Mouse (Mus musculus): Measurements from ENCODE around the gene Ring1. TPM values are rescaled to one million over a fixed set of nuclear protein-coding genes. Genes with fewer than 3 reads are reported as not detected.

The Ring1 gene
- polyA plus RNA-seq (2014; fragmentation: Nextera tagmentation; extraction: Ambion mirVana), result 5.5 and 7.1 TPM in 2 replicates

GRCm38 (mm10) chr17:34024317-34024821 lies at the start of gene Ring1:
TSS of gene Ring1 (minus strand) at chr17:34024680.
- Histone ChIP-seq H3K27me3 (ENCODE audit: control insufficient read depth, insufficient read depth, low read length) (no peaks in the 10 kb centered on the region), H3K9me3 (ENCODE audit: control insufficient read depth, low read length) (peaks cover 7% of the 10 kb centered on the region; the same call in 1 of the 2 replicates), H3K4me1 (ENCODE audit: control insufficient read depth, insufficient read depth, low read length) (peaks cover 39% of the 10 kb centered on the region), H3K4me3 (ENCODE audit: low read depth, low read length) (peak within 1 kb of the TSS; percentile 98), H3K27ac (ENCODE audit: low read depth, low read length) (peak within 1 kb of the TSS; percentile 100), H3K9ac (ENCODE audit: low read length) (peak within 1 kb of the TSS; percentile 100), H3K4me2 (peak within 1 kb of the TSS; percentile 97), H3K36me3 (ENCODE audit: control insufficient read depth, insufficient read depth, low read length) (peaks cover 37% of the 10 kb centered on the region)
- WGBS, result under 1% methylated on average over 57 of the region's 58 CpGs
- peak; percentile 99 for DNase-seq (ENCODE audit: low spot score, missing footprints)
- ATAC-seq (ENCODE audit: low FRiP score), result peak; percentile 53

- Histone ChIP-seq H3K4me2 (no peak overlapping the region), H3K9ac (ENCODE audit: low read length) (no peak overlapping the region), H3K4me3 (ENCODE audit: low read depth, low read length) (no peak overlapping the region), H3K27me3 (ENCODE audit: control insufficient read depth, insufficient read depth, low read length) (peaks cover 7% of the 10 kb centered on the region; the same call in 1 of the 2 replicates), H3K36me3 (ENCODE audit: control insufficient read depth, insufficient read depth, low read length) (no peaks in the 10 kb centered on the region), H3K4me1 (ENCODE audit: control insufficient read depth, insufficient read depth, low read length) (no peaks in the 10 kb centered on the region), H3K9me3 (ENCODE audit: control insufficient read depth, low read length) (no peaks in the 10 kb centered on the region), H3K27ac (ENCODE audit: low read depth, low read length) (no peak overlapping the region)
- whole genome bisulfite sequencing, result 84% methylated on average over 5 of the region's 5 CpGs
- ATAC-seq (ENCODE audit: low FRiP score) (no peak), DNase-seq (ENCODE audit: low spot score, missing footprints) (no peak)
Observed at GRCm38 (mm10) chr17:34072091-34072490, 47.6 kb upstream of the Ring1 start.

- Histone ChIP-seq H3K27ac (ENCODE audit: low read depth, low read length) (no peak overlapping the region), H3K9ac (ENCODE audit: low read length) (no peak overlapping the region), H3K9me3 (ENCODE audit: control insufficient read depth, low read length) (no peaks in the 10 kb centered on the region), H3K4me1 (ENCODE audit: control insufficient read depth, insufficient read depth, low read length) (no peaks in the 10 kb centered on the region), H3K27me3 (ENCODE audit: control insufficient read depth, insufficient read depth, low read length) (no peaks in the 10 kb centered on the region), H3K4me2 (no peak overlapping the region), H3K4me3 (ENCODE audit: low read depth, low read length) (no peak overlapping the region), H3K36me3 (ENCODE audit: control insufficient read depth, insufficient read depth, low read length) (no peaks in the 10 kb centered on the region; the same call in 1 of the 2 replicates)
- ATAC-seq (ENCODE audit: low FRiP score) (no peak), DNase-seq (ENCODE audit: low spot score, missing footprints) (no peak)
- 56% methylated on average over 3 of the region's 3 CpGs for WGBS
Observed at GRCm38 (mm10) chr17:34068864-34069263, 44.4 kb upstream of the Ring1 start.

GRCm38 (mm10) chr17:34057224-34057623 lies 32.7 kb upstream of the Ring1 start:
- no peak overlapping the region for H3K9ac ChIP-seq (ENCODE audit: low read length)
- ATAC-seq (ENCODE audit: low FRiP score), result no peak
- no peaks in the 10 kb centered on the region for H3K27me3 ChIP-seq (ENCODE audit: control insufficient read depth, insufficient read depth, low read length)
- no peak overlapping the region for H3K27ac ChIP-seq (ENCODE audit: low read depth, low read length)
- no peaks in the 10 kb centered on the region for H3K4me1 ChIP-seq (ENCODE audit: control insufficient read depth, insufficient read depth, low read length)
- no peaks in the 10 kb centered on the region for H3K9me3 ChIP-seq (ENCODE audit: control insufficient read depth, low read length)
- no peak overlapping the region for H3K4me3 ChIP-seq (ENCODE audit: low read depth, low read length)
- 81% methylated on average over 7 of the region's 7 CpGs for WGBS
- H3K4me2 ChIP-seq, result no peak overlapping the region
- DNase-seq (ENCODE audit: low spot score, missing footprints), result no peak
- no peaks in the 10 kb centered on the region for H3K36me3 ChIP-seq (ENCODE audit: control insufficient read depth, insufficient read depth, low read length)

GRCm38 (mm10) chr17:34047404-34048050 lies 23.0 kb upstream of the Ring1 start:
- Histone ChIP-seq H3K4me3 (ENCODE audit: low read depth, low read length) (no peak overlapping the region), H3K9ac (ENCODE audit: low read length) (no peak overlapping the region), H3K4me1 (ENCODE audit: control insufficient read depth, insufficient read depth, low read length) (no peaks in the 10 kb centered on the region), H3K4me2 (no peak overlapping the region), H3K9me3 (ENCODE audit: control insufficient read depth, low read length) (no peaks in the 10 kb centered on the region), H3K27ac (ENCODE audit: low read depth, low read length) (no peak overlapping the region), H3K36me3 (ENCODE audit: control insufficient read depth, insufficient read depth, low read length) (no peaks in the 10 kb centered on the region), H3K27me3 (ENCODE audit: control insufficient read depth, insufficient read depth, low read length) (no peaks in the 10 kb centered on the region)
- ATAC-seq (ENCODE audit: low FRiP score), result no peak
- no peak for DNase-seq (ENCODE audit: low spot score, missing footprints)
- WGBS, result 87% methylated on average over 5 of the region's 5 CpGs

GRCm38 (mm10) chr17:34045941-34046340 lies 21.5 kb upstream of the Ring1 start:
- Histone ChIP-seq H3K4me1 (ENCODE audit: control insufficient read depth, insufficient read depth, low read length) (peaks cover 1% of the 10 kb centered on the region; the same call in 1 of the 2 replicates), H3K27me3 (ENCODE audit: control insufficient read depth, insufficient read depth, low read length) (no peaks in the 10 kb centered on the region), H3K9me3 (ENCODE audit: control insufficient read depth, low read length) (no peaks in the 10 kb centered on the region), H3K9ac (ENCODE audit: low read length) (no peak overlapping the region), H3K27ac (ENCODE audit: low read depth, low read length) (no peak overlapping the region), H3K36me3 (ENCODE audit: control insufficient read depth, insufficient read depth, low read length) (no peaks in the 10 kb centered on the region), H3K4me2 (no peak overlapping the region), H3K4me3 (ENCODE audit: low read depth, low read length) (no peak overlapping the region)
- 79% methylated on average over 14 of the region's 14 CpGs for WGBS
- ATAC-seq (ENCODE audit: low FRiP score) (no peak), DNase-seq (ENCODE audit: low spot score, missing footprints) (no peak)

GRCm38 (mm10) chr17:34039562-34040450 lies 15.3 kb upstream of the Ring1 start:
- H3K4me1 ChIP-seq (ENCODE audit: control insufficient read depth, insufficient read depth, low read length), result peaks cover 27% of the 10 kb centered on the region
- H3K9me3 ChIP-seq (ENCODE audit: control insufficient read depth, low read length), result no peaks in the 10 kb centered on the region
- no peaks in the 10 kb centered on the region for H3K27me3 ChIP-seq (ENCODE audit: control insufficient read depth, insufficient read depth, low read length)
- H3K4me3 ChIP-seq (ENCODE audit: low read depth, low read length), result no peak overlapping the region
- no peak overlapping the region for H3K9ac ChIP-seq (ENCODE audit: low read length)
- DNase-seq (ENCODE audit: low spot score, missing footprints), result peak; percentile 85
- H3K36me3 ChIP-seq (ENCODE audit: control insufficient read depth, insufficient read depth, low read length), result peaks cover 15% of the 10 kb centered on the region
- H3K4me2 ChIP-seq, result peak overlapping the region; percentile 24
- 26% methylated on average over 17 of the region's 17 CpGs for WGBS
- no peak overlapping the region for H3K27ac ChIP-seq (ENCODE audit: low read depth, low read length)
- ATAC-seq (ENCODE audit: low FRiP score), result peak; percentile 6; the same call in 1 of the 2 replicates

GRCm38 (mm10) chr17:34038878-34039561 lies 14.5 kb upstream of the Ring1 start, which contains the start of gene Col11a2:
TSS of gene Col11a2 (plus strand) at chr17:34039437.
- peaks cover 18% of the 10 kb centered on the region for H3K36me3 ChIP-seq (ENCODE audit: control insufficient read depth, insufficient read depth, low read length)
- no peak within 1 kb of the TSS for H3K4me3 ChIP-seq (ENCODE audit: low read depth, low read length)
- H3K4me1 ChIP-seq (ENCODE audit: control insufficient read depth, insufficient read depth, low read length), result peaks cover 27% of the 10 kb centered on the region
- peak; percentile 41 for ATAC-seq (ENCODE audit: low FRiP score)
- H3K9me3 ChIP-seq (ENCODE audit: control insufficient read depth, low read length), result no peaks in the 10 kb centered on the region
- 15% methylated on average over 28 of the region's 28 CpGs for WGBS
- peak within 1 kb of the TSS; percentile 36; the same call in 1 of the 2 replicates for H3K9ac ChIP-seq (ENCODE audit: low read length)
- H3K27me3 ChIP-seq (ENCODE audit: control insufficient read depth, insufficient read depth, low read length), result no peaks in the 10 kb centered on the region
- peak; percentile 91 for DNase-seq (ENCODE audit: low spot score, missing footprints)
- peak within 1 kb of the TSS; percentile 24 for H3K4me2 ChIP-seq
- H3K27ac ChIP-seq (ENCODE audit: low read depth, low read length), result no peak within 1 kb of the TSS

Data from midbrain, embryonic 11.5 days (tissue).